ENCODE assay signal across 13 mouse cellular contexts in the genomic region with DNA sequence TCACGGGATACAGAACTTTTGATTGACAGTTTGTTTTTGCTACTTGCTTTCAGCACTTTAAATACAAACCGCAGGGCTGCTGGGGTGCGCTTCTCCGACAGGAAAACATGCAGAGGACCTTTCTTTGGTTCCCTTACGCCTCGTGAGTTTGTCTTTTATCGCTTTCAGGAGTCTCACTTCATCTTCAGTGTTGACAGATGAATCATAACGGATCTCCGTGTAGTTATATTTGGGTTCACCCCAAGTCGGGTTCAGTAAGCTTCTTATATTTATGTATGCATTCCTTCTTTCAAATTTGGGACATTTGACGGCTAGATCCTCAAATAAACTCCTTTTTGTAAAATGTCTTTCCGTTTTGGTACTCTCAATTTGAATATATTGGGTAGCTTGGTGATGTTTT.
"Had no signal": no experiment of that assay in that cellular context is flagged by ENCODE, and none has a peak within 500 bp of the region (broad histone marks: within the 10 kb centered on the region; RNA-seq: fewer than 3 reads in every experiment).

No protein-coding gene starts in this region.

- H3K4me2 ChIP-seq: limb, embryonic 12.5 days; liver, embryonic 13.5 days; lung, embryonic 15.5 days; midbrain, embryonic 12.5 days; neural tube, embryonic 12.5 days had no signal

- H3K36me3 ChIP-seq: limb, embryonic 12.5 days; liver, embryonic 13.5 days; lung, embryonic 15.5 days; midbrain, embryonic 12.5 days; neural tube, embryonic 12.5 days had no signal

- H3K4me1 ChIP-seq: limb, embryonic 12.5 days; liver, embryonic 13.5 days; lung, embryonic 15.5 days; midbrain, embryonic 12.5 days; neural tube, embryonic 12.5 days had no signal

- H3K4me3 ChIP-seq: limb, embryonic 12.5 days; liver, embryonic 13.5 days; lung, embryonic 15.5 days; midbrain, embryonic 12.5 days; neural tube, embryonic 12.5 days had no signal

- H3K9me3 ChIP-seq: limb, embryonic 12.5 days; liver, embryonic 13.5 days; lung, embryonic 15.5 days; midbrain, embryonic 12.5 days; neural tube, embryonic 12.5 days had no signal

- DNase-seq: kidney, adult 11 months; kidney, adult 9 months; kidney, postnatal 36 days; layer of hippocampus, adult 9-11 months; liver; liver, embryonic 13.5 days; liver, postnatal 0 days; thymus, postnatal 36 days had no signal

- H3K27me3 ChIP-seq: limb, embryonic 12.5 days; liver, embryonic 13.5 days; lung, embryonic 15.5 days; neural tube, embryonic 12.5 days had no signal

- ATAC-seq: liver, postnatal 0 days had no signal

- H3K27ac ChIP-seq: kidney, postnatal 0 days; limb, embryonic 12.5 days; liver, embryonic 13.5 days; lung, embryonic 15.5 days; midbrain, embryonic 12.5 days; neural tube, embryonic 12.5 days had no signal

- H3K9ac ChIP-seq: limb, embryonic 12.5 days; liver, embryonic 13.5 days; liver, postnatal 0 days; lung, embryonic 15.5 days; midbrain, embryonic 12.5 days; neural tube, embryonic 12.5 days had no signal
